Mouse (Mus musculus): ENCODE measurements around the gene Alkbh6.

Alkbh6 gene

GRCm38 (mm10) chr7:30294296-30294695 lies 14.2 kb upstream of the Alkbh6 start:
- no peak for DNase-seq (ENCODE audit: low read depth, low spot score)

- no peak for DNase-seq (ENCODE audit: low read depth, low spot score)
Measured at GRCm38 (mm10) chr7:30295103-30295502, 13.4 kb upstream of the Alkbh6 start.

DNA sequence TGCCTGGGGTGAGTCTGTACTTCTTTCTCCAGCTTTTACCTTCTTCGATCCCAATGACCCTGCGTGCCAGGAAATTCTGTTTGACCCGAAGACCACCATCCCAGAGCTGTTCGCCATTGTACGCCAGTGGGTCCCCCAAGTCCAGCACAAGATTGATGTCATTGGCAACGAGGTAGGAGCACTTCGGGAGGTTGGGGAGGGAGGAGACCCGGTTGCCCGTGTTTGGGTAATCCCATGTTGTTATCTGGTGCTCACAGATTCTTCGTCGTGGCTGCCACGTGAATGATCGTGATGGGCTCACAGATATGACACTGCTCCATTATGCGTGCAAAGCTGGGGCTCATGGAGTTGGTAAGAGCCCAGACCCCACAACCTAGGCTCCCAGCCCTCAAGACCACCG lies 11.7 kb upstream of the Alkbh6 start:
- no peak for DNase-seq (ENCODE audit: low read depth, low spot score)

GRCm38 (mm10) chr7:30297266-30297665 lies 11.3 kb upstream of the Alkbh6 start:
- DNase-seq (ENCODE audit: low read depth, low spot score): no peak

DNA sequence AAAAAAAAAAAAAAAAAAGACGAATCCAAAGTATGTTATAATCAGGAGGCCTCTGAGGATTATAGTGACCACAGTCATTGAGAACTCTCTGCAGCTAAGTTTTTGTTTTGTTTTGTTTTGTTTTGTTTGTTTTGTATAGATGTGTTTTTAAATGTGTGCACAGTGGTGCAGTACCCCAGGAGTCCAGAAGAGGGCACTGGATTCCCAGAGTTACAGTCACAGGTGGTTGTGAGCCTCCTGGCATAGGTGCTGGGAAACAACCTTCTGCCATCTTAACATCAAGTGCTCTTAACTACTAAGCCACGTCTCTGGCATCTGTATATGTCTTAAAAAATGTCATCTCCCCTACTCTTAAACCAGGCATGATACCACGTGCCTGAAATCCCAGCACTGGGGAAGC lies 7.6 kb upstream of the Alkbh6 start:
- DNase-seq (ENCODE audit: low read depth, low spot score): no peak

- DNase-seq (ENCODE audit: low read depth, low spot score): no peak
Measured at GRCm38 (mm10) chr7:30306083-30306779, 2.3 kb upstream of the Alkbh6 start.

DNA sequence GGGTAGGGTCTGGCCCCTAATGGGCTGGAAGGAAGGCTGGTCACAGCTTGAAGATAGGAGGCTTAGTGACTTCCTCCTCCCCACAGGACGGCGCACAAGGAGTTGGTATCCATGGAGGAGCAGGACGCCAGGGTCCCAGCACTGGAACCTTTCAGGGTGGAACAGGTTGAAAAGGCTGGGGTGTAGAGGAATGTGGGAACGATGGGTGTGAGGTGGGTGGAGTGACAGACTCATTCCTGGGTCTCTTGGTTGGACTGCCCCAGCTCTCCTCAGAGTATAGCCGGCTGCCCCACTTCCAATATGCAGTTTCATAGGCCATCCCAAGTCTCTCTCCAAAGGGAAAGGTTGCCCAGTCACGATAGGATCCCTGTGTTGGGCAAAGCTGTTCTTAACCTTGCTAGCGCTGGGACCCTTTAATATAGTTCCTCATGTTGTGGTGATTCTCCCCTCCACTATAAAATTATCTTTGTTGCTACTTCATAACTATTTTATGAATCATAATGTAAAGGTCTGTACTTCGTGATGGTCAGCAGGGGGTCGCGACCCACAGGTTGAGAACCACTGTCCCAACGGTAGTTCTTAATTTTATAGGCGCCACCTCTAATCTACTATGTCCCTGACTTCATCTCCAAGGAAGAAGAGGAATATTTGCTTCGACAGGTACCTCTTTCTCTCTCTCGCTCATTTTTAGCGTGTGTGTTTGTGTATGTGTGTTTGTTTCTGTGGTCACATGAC lies 1.0 kb downstream of the Alkbh6 start:
- DNase-seq (ENCODE audit: low read depth, low spot score): no peak

DNA sequence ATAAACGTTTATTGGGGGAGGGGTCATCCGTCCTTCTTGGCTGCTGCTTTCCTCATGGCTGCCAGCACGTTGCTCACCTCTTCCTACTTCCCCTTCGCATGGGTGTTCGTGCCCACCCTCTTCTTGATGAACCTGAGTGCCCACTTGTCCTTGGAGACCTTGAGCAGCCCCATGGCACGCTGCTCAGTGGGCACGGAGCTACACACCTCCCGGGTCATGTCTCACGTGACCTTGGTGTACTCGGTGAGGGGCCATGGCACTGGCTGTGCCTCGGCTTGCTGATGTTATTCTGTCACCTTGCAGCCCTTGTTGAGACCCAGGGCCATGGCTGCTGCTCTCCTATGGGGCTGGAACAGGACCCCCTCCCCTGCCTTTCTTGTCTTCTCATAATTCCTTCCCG lies 1.6 kb downstream of the Alkbh6 start:
- no peak for DNase-seq (ENCODE audit: low read depth, low spot score)

GRCm38 (mm10) chr7:30313666-30314320 lies 5.3 kb downstream of the Alkbh6 start:
- DNase-seq (ENCODE audit: low read depth, low spot score): no peak

DNA sequence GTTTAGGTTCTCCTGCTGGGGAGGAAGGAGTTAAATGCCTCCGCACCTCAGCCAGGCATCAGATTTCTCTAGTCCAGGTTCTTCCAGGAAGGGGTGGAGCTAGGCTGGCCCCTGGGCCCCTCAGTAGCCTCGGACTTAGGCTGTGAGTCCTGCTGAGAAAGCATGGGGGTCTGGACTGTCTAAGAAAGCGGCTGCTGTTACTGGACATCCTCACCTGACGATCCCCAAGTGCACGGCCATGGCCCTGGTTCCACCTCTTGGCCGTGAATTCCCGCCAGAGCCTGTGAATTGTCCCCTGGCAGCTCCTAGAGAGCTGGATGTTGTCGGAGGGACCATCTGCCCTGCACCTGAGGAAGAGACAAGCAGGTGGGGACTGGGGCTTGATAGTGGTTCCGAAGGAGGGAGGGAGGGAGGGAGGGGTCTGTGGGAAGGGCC lies 6.2 kb downstream of the Alkbh6 start, which contains the start of gene Syne4:
TSS of gene Syne4 (plus strand) at position 87 of the 435 bp plus-strand sequence.
- DNase-seq (ENCODE audit: low read depth, low spot score): no peak

GRCm38 (mm10) chr7:30315559-30316529 lies 7.3 kb downstream of the Alkbh6 start:
- DNase-seq (ENCODE audit: low read depth, low spot score): no peak

DNA sequence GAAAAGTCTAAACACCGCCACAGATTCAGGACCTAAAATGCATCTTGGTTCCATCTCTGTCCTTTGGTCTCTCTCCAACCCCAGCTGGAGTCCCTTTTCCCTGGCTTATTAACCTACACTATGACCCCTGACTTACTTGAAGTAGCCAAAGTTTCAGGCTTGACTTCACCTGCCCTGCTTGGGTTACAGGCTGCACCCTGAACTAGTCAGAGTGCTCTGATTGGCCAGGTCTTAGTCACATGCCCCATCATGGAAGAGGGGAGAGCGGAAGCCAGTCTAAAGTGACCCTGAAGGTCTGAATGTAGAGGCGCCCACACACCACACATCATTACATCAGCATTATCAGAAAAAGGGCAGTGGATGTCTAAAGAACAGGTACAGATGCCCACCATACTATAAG lies 9.6 kb downstream of the Alkbh6 start:
- no peak for DNase-seq (ENCODE audit: low read depth, low spot score)

DNA sequence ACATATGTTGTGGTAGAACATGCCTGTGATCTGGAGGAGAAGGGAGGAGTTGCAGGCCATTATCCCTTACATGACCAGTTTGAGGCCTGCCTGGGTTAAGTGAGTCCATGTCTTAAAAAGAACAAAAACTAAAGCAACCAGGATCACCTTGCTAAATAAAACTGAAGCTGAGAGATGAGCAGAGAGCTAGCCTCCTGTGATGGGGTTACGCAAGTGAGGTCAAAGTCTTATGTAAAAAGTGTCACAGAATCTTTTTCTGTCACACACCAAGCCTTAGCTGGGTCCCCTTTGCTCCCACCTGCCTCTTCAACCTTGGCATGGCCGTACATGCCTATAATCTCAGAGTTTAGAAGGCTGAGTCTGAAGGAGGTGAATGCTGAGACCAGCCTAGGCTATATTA lies 12.4 kb downstream of the Alkbh6 start:
- DNase-seq (ENCODE audit: low read depth, low spot score): no peak

DNA sequence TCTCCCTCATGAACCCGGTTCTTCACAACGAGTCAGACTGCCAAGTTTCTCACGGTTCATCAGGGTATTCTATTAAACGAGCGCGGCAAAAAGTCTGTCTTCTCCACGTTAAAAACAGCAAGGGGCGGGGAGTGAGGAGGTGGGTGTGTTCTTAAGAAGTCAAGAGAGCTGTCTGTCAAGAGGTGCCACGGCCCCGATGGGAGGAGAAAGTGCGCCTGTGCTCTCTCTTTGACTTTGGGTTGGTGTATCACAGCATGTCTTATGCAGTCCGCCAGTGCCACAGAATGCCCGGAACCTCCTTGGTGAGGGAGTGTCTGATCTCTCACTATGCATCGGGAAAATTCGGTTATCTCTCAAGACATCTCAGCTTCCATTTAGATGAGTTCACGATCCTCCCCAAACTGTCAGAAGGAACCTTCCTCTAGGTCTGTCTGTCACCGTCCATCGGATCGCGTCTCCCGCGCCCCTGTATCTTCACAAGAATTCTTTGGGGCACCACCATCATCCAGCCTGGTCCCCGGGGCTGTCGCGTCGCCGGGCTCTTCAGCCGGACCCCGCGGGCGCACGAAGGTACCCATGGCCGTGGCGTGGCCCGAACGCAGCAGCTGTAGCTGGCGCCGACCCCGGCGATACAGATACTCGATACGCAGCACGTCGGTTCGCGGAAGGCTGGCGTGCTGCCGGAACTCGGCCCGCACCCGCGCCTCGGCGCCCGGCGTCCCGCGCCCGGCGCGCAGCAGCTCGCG lies 13.2 kb downstream of the Alkbh6 start, which contains the start of gene E130208F15Rik:
TSS of gene E130208F15Rik (plus strand) at position 202 of the 746 bp plus-strand sequence.
- no peak for DNase-seq (ENCODE audit: low read depth, low spot score)

DNA sequence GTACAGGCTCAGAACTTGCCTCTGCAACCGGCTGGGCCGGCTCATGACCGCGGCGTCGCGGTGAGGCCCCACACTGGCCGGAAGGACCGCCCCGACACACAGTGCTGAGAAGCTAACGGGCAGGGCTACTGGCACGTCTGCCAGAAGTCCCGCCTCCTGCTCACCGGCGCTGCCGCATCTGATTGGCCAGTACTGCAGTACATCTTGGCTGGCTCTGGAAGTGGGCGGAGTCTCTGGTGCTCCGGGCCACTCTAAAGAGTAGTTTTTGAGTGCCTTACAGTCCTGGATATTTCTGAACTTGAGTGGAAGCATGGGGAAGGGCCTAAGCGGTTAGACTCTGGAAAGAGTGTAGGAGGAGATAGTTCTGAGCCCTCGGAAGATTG lies 13.8 kb downstream of the Alkbh6 start:
- DNase-seq (ENCODE audit: low read depth, low spot score): peak; percentile 88

- DNase-seq (ENCODE audit: low read depth, low spot score): no peak
Measured at GRCm38 (mm10) chr7:30322865-30323264, 14.3 kb downstream of the Alkbh6 start.

DNA sequence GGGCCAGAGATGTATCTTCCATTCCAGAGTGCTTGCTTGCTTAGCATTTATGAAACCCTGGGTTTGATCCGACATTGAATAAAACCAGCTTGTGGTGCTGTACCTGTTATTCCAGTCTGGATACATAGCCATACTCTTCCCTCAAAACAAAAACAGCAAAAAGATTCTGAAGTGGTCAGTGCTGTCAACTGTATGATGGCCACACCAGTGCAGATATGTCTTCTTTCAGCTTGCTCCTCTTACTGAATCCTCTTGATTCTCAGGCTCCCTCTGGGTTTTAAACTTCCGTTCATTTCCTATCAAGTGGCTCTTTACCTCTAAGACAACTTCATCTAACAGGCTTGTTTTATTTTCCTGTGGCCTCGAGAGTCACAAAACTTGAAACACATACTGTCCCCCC lies 15.3 kb downstream of the Alkbh6 start, which contains the start of gene Sdhaf1:
TSS of gene Sdhaf1 (minus strand) at position 101 of the 400 bp plus-strand sequence.
- DNase-seq (ENCODE audit: low read depth, low spot score): no peak

- no peak for DNase-seq (ENCODE audit: low read depth, low spot score)
Measured at GRCm38 (mm10) chr7:30324300-30324944, 15.9 kb downstream of the Alkbh6 start.

DNA sequence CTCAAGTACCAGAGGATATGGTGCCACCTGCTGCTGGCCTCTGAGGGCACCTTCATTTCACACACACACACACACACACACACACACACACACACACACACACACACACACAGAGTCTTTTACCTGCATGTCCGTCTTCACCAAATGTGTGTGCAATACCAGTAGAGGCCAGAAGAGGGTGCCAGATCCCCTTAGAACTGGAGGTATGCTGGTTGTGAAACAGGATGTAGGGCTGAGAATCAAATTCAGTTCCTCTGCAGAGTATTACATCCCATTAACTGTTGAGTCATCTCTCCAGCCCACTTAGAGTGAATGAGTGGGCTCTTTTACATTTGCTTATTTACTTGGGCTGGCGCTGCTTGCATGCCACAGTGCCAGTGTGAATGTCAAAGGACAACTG lies 16.8 kb downstream of the Alkbh6 start:
- peak; percentile 53 for DNase-seq (ENCODE audit: low read depth, low spot score)

DNA sequence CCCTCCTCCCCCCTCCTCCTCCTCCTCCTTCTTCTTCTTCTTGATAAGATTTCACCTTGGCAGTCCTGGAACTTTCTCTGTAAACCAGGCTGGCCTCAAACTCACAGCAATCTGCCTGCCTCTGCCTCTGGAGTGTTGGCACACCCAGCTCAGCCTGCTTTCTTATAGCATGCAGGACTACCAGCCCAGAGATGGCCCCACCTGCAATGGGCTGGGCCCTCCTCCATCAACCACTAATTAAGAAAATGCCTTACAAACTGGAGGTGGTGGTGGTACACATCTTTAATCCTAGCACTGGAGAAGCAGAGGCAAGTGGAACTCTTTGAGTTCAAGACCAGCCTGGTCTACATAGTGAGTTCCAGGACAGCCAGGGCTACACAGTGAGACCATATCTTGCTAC lies 17.9 kb downstream of the Alkbh6 start:
- no peak for DNase-seq (ENCODE audit: low read depth, low spot score)
